Mouse (Mus musculus) spleen, adult 2 months (tissue): ENCODE measurements around the gene Lmtk3. TPM values are rescaled to one million over a fixed set of nuclear protein-coding genes. Genes with fewer than 3 reads are reported as not detected.

Experiments
- DNase-seq, 2 experiments: peaks; one replicate each; pipeline versions ENCODE4 v3.0.0 to v3.0.0-alpha.2; 2012 to 2021; ENCODE audit warnings: low spot score in 2 of 2, low read depth in 1 of 2
- H3K27ac ChIP-seq: fragments of 200-500 bp; 2 replicates; pipeline ENCODE4 v1.5.1; 2012; ENCODE audit warnings: low read length, inconsistent platforms; ENCODE audit not compliant: insufficient read depth
- H3K27me3 ChIP-seq: fragments of 200-500 bp; 2 replicates; pipeline ENCODE4 v1.6.1; 2012; ENCODE audit warnings: mild to moderate bottlenecking, moderate library complexity, low read length, inconsistent platforms; ENCODE audit not compliant: control insufficient read depth, insufficient read depth
- H3K36me3 ChIP-seq: fragments of 200-500 bp; 2 replicates; pipeline ENCODE4 v1.6.1; 2012; ENCODE audit warnings: mild to moderate bottlenecking, low read length, inconsistent platforms; ENCODE audit not compliant: control insufficient read depth, insufficient read depth
- H3K4me1 ChIP-seq: fragments of 200-500 bp; 2 replicates; pipeline ENCODE4 v1.6.1; 2011; ENCODE audit warnings: inconsistent platforms; ENCODE audit not compliant: control insufficient read depth, insufficient read depth, insufficient read length
- H3K4me3 ChIP-seq: fragments of 200-500 bp; 2 replicates; pipeline ENCODE4 v1.5.1; 2011; ENCODE audit warnings: mild to moderate bottlenecking, inconsistent platforms; ENCODE audit not compliant: insufficient read depth, insufficient read length; ENCODE audit errors: extremely low read depth
- CTCF ChIP-seq: fragments of 200-500 bp; IDR thresholded peaks from 2 replicates; pipeline ENCODE4 v1.5.1; 2011; ENCODE audit warnings: mild to moderate bottlenecking, inconsistent platforms; ENCODE audit not compliant: insufficient read depth, insufficient read length, insufficient replicate concordance; ENCODE audit errors: extremely low read depth
- POLR2A ChIP-seq: fragments of 200-500 bp; IDR thresholded peaks from 2 replicates; pipeline ENCODE4 v1.6.1; 2011; ENCODE audit warnings: low read depth, low read length, inconsistent platforms
- WGBS: fragments of 180-500 bp; shearing (Covaris S2); methylation state at CpG from one replicate; pipeline ENCODE4 v1.1.7; 2018; 5-methylcytosine and 5-hydroxymethylcytosine counted together
- polyA plus RNA-seq: library from polyadenylated mRNA; depleted of rRNA; stranded (reverse); fragments of >200 nt; gene quantifications from 2 replicates; pipeline ENCODE4 v1.2.3, GENCODE M21; 2012

Gene Lmtk3
- polyA plus RNA-seq, 1 experiment, result 3.7 TPM

GRCm38 (mm10) chr7:45797661-45798510, 14.3 kb downstream of the Lmtk3 start:
- peaks cover 15% of the 10 kb centered on the region for H3K4me1 ChIP-seq
- no peak for DNase-seq
- H3K4me3 ChIP-seq, result peak overlapping the region; percentile 66
- H3K27ac ChIP-seq, result no peak overlapping the region
- no peaks in the 10 kb centered on the region for H3K36me3 ChIP-seq
- TF ChIP-seq CTCF (no peak), POLR2A (no peak)
- 4% methylated on average over 60 of the region's 60 CpGs for whole genome bisulfite sequencing
- peaks cover 13% of the 10 kb centered on the region for H3K27me3 ChIP-seq

GRCm38 (mm10) chr7:45798511-45798836, 14.9 kb downstream of the Lmtk3 start:
- Histone ChIP-seq H3K4me1 (peaks cover 15% of the 10 kb centered on the region), H3K27me3 (peaks cover 13% of the 10 kb centered on the region), H3K27ac (no peak overlapping the region), H3K4me3 (peak overlapping the region; percentile 66), H3K36me3 (no peaks in the 10 kb centered on the region)
- TF ChIP-seq CTCF (no peak), POLR2A (no peak)
- 3% methylated on average over 19 of the region's 19 CpGs for WGBS
- peak in 1 of 2 experiments; percentile 39 for DNase-seq

GRCm38 (mm10) chr7:45798931-45799330, 15.4 kb downstream of the Lmtk3 start:
- peak overlapping the region; percentile 9; the same call in 1 of the 2 replicates for H3K4me3 ChIP-seq
- 53% methylated on average over 7 of the region's 7 CpGs for WGBS
- DNase-seq, result no peak

GRCm38 (mm10) chr7:45800001-45800400, 16.5 kb downstream of the Lmtk3 start:
- Histone ChIP-seq H3K4me3 (no peak overlapping the region), H3K4me1 (peaks cover 15% of the 10 kb centered on the region), H3K36me3 (no peaks in the 10 kb centered on the region), H3K27me3 (peaks cover 13% of the 10 kb centered on the region), H3K27ac (no peak overlapping the region)
- TF ChIP-seq POLR2A (no peak), CTCF (no peak)
- WGBS, result 49% methylated on average over 7 of the region's 7 CpGs
- no peak for DNase-seq

More at GRCm38 (mm10) chr7:45798931-45799330, 15.4 kb downstream of the Lmtk3 start:
- Histone ChIP-seq H3K27me3 (peaks cover 13% of the 10 kb centered on the region), H3K27ac (no peak overlapping the region), H3K4me1 (peaks cover 15% of the 10 kb centered on the region), H3K36me3 (no peaks in the 10 kb centered on the region)
- TF ChIP-seq CTCF, result no peak
- no peak for TF ChIP-seq POLR2A

GRCm38 (mm10) chr7:45800546-45801204, 17.1 kb downstream of the Lmtk3 start:
- H3K4me1 ChIP-seq, result peaks cover 15% of the 10 kb centered on the region
- H3K27me3 ChIP-seq, result peaks cover 13% of the 10 kb centered on the region
- H3K36me3 ChIP-seq, result no peaks in the 10 kb centered on the region
- WGBS, result 2% methylated on average over 18 of the region's 25 CpGs
- H3K27ac ChIP-seq, result peak overlapping the region; percentile 24
- TF ChIP-seq CTCF (no peak), POLR2A (no peak)
- peak; percentile 35 to 46 for DNase-seq
- peak overlapping the region; percentile 55 for H3K4me3 ChIP-seq

GRCm38 (mm10) chr7:45801348-45801747, 17.8 kb downstream of the Lmtk3 start:
- H3K4me3 ChIP-seq, result peak overlapping the region; percentile 55
- under 1% methylated on average over 12 of the region's 12 CpGs for WGBS

GRCm38 (mm10) chr7:45802551-45802950, 19.0 kb downstream of the Lmtk3 start:
- WGBS, result 81% methylated on average over 6 of the region's 6 CpGs
- H3K36me3 ChIP-seq, result peaks cover 5% of the 10 kb centered on the region
- no peak overlapping the region for H3K27ac ChIP-seq
- TF ChIP-seq CTCF, result no peak
- peaks cover 11% of the 10 kb centered on the region for H3K27me3 ChIP-seq
- H3K4me1 ChIP-seq, result peaks cover 15% of the 10 kb centered on the region
- H3K4me3 ChIP-seq, result no peak overlapping the region
- DNase-seq, result no peak

More at GRCm38 (mm10) chr7:45801348-45801747, 17.8 kb downstream of the Lmtk3 start:
- H3K4me1 ChIP-seq, result peaks cover 15% of the 10 kb centered on the region
- peak; percentile 86 to 91 for DNase-seq
- H3K27ac ChIP-seq, result no peak overlapping the region
- H3K27me3 ChIP-seq, result peaks cover 13% of the 10 kb centered on the region
- no peak for TF ChIP-seq POLR2A
- peak; percentile 100 for TF ChIP-seq CTCF
- no peaks in the 10 kb centered on the region for H3K36me3 ChIP-seq
